Mouse (Mus musculus) left cerebral cortex, adult 18-20 months (tissue): ENCODE data around the gene Pla2g2d. TPM values are rescaled to one million over a fixed set of nuclear protein-coding genes. Genes with fewer than 3 reads are reported as not detected.

ENCODE experiments used
- DNase-seq, 2 experiments: peaks; one replicate each; pipeline ENCODE4 v3.0.0; 2021 to 2022; ENCODE audit warnings: low spot score in 2 of 2, mixed read lengths in 1 of 2
- long read RNA-seq, 2 experiments: library from polyadenylated mRNA; stranded (forward); transcript quantifications; one replicate each; pipeline ENCODE4 v2.0.0; 2021
- total RNA-seq, 2 experiments: library from RNA; stranded (reverse); gene quantifications; 2 replicates each; pipeline ENCODE4 v1.2.3; 2021

Pla2g2d gene
- total RNA-seq = under 1 TPM; 0.47 to 0.77 TPM
- long read RNA-seq, experiment 1, partial matches to known transcripts = 2 of 3 reads
- long read RNA-seq, experiment 1, other reads (novel, unspliced or antisense) = 0 of 3 reads
- long read RNA-seq, experiment 2, partial matches to known transcripts = 0 of 1 reads
- long read RNA-seq, experiment 2, other reads (novel, unspliced or antisense) = 0 of 1 reads

DNA sequence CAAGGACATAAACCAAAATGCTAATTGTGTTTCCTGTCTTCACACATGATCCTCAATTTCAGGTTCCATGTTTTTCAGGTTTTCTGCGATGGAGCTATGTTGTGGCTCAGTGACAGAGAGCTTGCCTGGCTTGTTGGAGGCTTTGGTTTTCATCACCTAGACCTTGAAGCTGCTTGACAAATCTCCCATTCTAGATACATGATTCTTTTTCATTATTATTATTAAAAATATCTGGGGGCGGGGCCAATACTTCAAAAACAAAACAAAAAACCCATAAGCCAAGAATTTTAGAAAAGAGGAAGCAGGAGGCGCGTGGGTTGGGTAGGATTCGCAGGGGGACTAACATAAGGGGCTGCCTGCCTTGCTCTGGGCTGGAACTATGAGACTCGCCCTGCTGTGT lies at the start of gene Pla2g2d:
TSS of gene Pla2g2d (plus strand) at position 301 of the 400 bp plus-strand sequence.
- no peak for DNase-seq

DNA sequence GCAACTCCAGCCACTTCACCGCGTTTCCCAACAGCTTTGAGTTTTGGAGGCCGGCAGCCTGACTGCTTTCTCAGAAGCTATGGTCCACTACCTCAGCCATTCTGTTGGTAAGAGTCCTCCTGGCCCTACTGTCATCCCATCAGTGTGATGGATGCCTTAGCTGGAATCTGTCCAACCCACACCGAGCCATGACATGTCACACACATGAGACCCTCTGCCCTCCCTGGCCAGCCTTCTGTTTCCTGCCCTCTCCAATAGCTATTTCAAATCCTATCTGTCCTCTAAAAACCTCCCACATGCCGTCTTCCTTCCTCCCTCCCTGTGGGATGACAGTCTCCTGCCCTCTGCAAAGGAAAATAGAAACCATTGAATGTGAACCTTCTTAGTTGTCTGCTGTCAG lies 49.8 kb upstream of the Pla2g2d start:
- DNase-seq = no peak

- no peak for DNase-seq
These were observed 46.4 kb upstream of the Pla2g2d start for GRCm38 (mm10) chr4:138729018-138729703.

DNA sequence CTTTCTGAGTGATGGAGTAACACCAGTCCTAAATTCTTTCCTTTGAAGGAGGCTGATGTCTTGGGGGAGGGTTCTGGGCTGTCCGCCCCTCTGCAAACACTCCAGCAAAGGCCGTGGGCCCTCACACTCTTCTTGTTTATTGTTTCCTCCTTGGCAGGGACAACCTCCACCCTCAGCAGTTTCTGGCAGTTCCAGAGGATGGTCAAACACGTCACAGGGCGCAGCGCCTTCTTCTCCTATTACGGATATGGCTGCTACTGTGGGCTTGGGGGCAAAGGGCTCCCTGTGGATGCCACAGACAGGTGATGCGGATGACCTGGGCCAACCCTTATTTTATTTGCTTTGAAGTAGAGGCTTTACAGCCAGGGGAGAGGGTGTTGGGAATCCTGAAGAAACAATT lies 41.4 kb upstream of the Pla2g2d start:
- no peak for DNase-seq

GRCm38 (mm10) chr4:138734863-138735262 lies 40.7 kb upstream of the Pla2g2d start:
- DNase-seq = peak in 1 of 2 experiments; percentile 38

- no peak for DNase-seq
These were observed 38.5 kb upstream of the Pla2g2d start, which contains the start of gene Ubxn10 for GRCm38 (mm10) chr4:138737031-138737430. Ubxn10 (minus strand) TSS chr4:138737167.

- DNase-seq = peak; percentile 39 to 60
These were observed 36.2 kb upstream of the Pla2g2d start for GRCm38 (mm10) chr4:138739136-138739851.

DNA sequence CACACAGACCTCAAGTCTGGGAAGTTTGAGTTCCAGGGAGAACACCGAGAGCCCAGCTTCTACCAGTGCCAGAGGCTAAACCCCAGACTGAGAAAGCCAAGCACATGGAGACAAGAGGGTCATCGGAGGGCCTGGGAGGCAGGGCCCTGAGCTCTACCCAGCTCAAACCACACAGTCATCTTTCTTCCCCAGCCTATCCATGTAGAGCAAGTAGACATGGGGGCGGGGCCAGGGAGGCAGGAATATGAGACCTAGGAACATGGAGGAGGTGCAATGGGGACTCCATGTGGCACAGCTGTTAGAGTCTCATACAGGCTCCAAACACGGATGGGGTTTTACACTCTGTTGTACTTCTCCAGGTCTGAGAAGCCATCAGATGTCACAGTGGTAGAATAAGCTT lies 29.7 kb upstream of the Pla2g2d start:
- no peak for DNase-seq

GRCm38 (mm10) chr4:138746866-138747265 lies 28.7 kb upstream of the Pla2g2d start:
- no peak for DNase-seq

- peak; percentile 47 to 64 for DNase-seq
These were observed 27.7 kb upstream of the Pla2g2d start for GRCm38 (mm10) chr4:138747851-138748250.

- peak; percentile 53 to 67 for DNase-seq
These were observed 27.0 kb upstream of the Pla2g2d start for GRCm38 (mm10) chr4:138748369-138749072.

DNA sequence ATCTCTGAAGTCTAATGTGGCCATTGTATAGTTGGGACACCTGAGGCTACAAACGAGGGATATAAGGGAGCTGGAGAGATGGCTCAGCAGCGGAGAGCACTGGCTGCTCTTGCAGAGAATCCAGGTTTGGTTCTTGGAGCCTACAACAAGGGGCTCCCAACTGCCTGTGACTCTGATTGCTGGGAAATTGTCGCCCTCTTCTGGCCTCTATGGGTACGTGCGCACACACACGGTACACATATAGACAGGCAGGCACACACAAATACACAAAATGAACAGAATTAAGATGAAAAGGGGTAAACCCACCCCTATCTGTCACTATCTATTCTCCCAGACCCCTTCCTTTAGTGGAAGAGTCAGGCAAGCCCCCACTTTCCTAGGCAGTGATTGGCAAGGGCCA lies 22.9 kb upstream of the Pla2g2d start:
- no peak for DNase-seq

DNA sequence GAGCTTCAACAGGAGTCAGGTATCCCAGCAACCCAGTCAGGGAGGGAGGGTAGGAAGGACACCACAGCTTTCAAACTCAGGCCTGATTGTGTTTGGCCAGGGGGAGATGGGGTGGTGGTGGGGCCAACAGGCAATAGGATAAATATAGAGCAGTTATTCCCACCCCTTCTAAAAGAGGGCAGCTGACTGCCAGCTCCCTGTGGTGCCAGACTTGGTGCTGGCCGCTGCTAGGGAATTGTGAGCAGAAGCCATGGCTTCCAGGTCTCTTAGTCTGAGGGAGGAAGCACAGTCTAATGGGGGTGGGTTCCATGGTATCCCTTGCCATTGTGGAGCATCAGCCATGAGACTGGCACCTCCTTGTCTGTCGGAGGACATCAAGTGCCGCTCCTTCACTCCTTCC lies 21.9 kb upstream of the Pla2g2d start:
- DNase-seq = no peak

DNA sequence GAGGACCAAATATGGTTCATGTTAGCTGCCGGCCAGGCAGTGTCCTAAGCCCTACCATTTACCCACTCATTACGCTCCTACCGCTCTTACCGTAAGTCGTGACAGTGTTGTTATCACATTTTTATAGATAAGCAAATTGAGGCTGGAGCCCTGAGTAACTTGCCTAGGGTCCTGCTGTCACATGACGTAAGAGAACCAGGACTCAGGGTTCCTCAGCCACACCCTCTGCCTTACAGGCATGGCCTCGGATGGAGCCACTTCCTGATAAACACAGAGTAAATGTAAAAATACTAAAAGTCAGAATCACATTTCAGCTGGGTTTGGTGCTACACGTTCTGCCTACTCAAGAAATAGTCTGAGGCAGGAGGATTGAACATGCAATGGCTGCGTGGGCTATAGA lies 21.1 kb upstream of the Pla2g2d start:
- no peak for DNase-seq

DNA sequence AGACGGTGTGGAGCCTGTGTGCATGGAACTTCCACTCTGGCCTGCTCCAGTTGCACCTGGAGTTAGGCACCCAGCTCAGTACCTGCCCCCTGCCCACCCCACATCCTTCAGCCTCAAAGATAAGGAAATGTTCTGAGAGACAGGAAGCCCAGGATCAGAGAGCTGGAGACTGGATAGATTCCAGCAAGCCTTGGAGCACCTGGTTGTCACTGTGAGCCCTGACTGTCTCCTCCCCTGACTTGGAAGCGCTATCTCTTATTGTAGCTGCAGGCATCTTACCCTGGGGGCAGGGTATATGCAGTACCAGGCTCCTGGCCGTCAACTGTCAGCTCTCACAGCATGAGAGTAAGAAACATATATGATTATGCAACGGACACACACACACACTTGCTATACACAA lies 20.1 kb upstream of the Pla2g2d start:
- DNase-seq = no peak

DNA sequence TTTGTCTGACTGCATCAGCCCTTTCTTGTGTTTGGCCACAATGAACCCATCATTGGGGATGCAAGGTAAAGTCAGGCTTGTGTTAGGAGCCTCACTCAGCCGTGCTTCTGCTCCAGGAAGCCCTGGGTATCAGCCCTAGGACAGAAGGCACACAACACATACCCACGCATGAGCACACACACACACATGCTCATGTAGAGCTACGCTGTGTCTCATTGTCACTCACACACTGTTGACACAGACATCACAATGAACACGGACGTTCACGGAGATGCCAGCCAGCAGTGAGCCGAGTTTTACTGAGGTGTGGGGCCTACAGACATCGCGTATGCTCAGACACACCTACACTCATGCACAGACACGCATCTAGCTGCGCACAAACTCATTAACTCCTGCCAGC lies 19.6 kb upstream of the Pla2g2d start:
- no peak for DNase-seq

DNA sequence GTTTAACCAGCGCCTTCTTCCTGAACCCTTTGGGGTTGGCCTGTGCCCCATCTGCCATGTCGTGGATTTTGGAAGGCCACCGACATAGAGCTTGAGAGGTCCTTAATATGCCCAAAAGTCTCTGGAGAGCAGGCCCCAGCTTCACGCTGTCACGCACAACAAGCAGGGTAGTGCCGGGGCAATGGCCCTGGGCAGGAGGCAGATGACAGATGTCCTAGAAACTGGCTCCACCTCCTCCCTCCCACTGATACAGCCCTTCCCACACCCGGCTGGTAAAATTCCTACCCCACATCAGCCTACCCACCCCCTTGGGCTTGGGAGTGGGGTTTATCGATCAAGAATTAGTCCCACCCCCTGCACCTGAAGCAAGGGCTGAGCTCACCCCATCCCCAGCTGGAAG lies 18.1 kb upstream of the Pla2g2d start, which contains the start of gene Pla2g2f:
TSS of gene Pla2g2f (minus strand) at position 211 of the 400 bp plus-strand sequence.
- DNase-seq = no peak

DNA sequence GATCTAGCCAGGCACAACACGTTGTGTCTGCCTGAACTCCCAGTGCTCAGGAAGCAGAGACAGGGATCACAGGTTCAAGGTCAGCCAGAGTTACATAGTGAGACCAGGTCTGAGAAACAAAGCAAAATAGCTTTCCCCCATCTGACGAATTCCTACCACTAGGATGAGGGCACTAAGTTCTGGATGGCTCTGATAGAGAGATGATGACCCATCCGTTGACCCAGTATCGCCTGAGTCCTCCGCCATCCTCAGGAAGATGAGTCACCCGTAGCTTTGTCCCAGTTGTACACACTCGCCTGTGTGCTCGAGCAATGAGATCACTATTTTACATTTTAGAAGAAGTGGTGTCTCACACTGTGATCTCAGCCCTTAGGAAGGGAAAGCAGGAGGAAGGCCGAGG lies 13.3 kb upstream of the Pla2g2d start:
- no peak for DNase-seq

DNA sequence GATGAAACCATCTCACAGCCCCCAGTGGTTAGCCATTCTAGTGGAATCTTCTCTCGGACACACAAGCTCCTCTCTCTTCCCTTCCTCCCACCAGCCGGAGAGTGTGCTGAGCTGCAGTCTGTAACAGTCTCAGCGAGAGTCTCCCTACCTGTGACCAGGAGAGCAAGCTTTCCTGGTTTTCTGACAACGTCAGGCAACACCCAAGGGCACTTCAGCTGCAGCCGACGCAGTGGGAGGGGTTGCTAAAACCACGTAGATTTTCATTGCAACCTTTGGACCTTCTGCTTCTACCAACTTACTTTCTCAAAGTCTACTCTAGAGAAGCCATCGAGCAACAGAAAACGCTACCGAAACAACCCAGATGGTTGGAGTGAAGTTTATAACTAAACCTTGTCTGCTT lies 3.6 kb upstream of the Pla2g2d start:
- no peak for DNase-seq

GRCm38 (mm10) chr4:138772386-138772785 lies 3.1 kb upstream of the Pla2g2d start:
- no peak for DNase-seq
